Mouse (Mus musculus) embryonic facial prominence, embryonic 13.5 days (tissue): ENCODE measurements around the gene Fam214b. TPM values are rescaled to one million over a fixed set of nuclear protein-coding genes. Genes with fewer than 3 reads are reported as not detected.

ENCODE experiments used
- ATAC-seq: fragments of 200-750 bp; cut with Nextera tagmentation; 2 replicates; pipeline ENCODE4 v1.8.0; 2017; ENCODE audit warnings: low read depth; ENCODE audit not compliant: insufficient number of reproducible peaks, insufficient read depth, low FRiP score, low TSS enrichment
- H3K27ac ChIP-seq: fragments of 300-500 bp; sonication (generic); 2 replicates; pipeline ENCODE4 v1.5.1; 2015; ENCODE audit warnings: moderate library complexity, mild to moderate bottlenecking, inconsistent platforms
- H3K27me3 ChIP-seq: fragments of 300-500 bp; sonication (generic); 2 replicates; pipeline ENCODE4 v1.6.1; 2015; ENCODE audit warnings: mild to moderate bottlenecking, inconsistent platforms
- H3K36me3 ChIP-seq: fragments of 300-500 bp; sonication (generic); 2 replicates; pipeline ENCODE4 v1.6.1; 2015; ENCODE audit warnings: mild to moderate bottlenecking, inconsistent platforms
- H3K4me1 ChIP-seq: fragments of 300-500 bp; sonication (generic); 2 replicates; pipeline ENCODE4 v1.6.1; 2015; ENCODE audit warnings: inconsistent platforms
- H3K4me2 ChIP-seq: fragments of 300-500 bp; sonication (generic); 2 replicates; pipeline ENCODE4 v1.6.1; 2015; ENCODE audit warnings: moderate library complexity, mild to moderate bottlenecking, inconsistent platforms
- H3K4me3 ChIP-seq: fragments of 300-500 bp; sonication (generic); 2 replicates; pipeline ENCODE4 v1.5.1; 2015; ENCODE audit warnings: mild to moderate bottlenecking, inconsistent platforms
- H3K9ac ChIP-seq: fragments of 300-500 bp; sonication (generic); 2 replicates; pipeline ENCODE4 v1.6.1; 2015; ENCODE audit warnings: mild to moderate bottlenecking, inconsistent platforms
- H3K9me3 ChIP-seq: fragments of 300-500 bp; sonication (generic); 2 replicates; pipeline ENCODE4 v1.6.1; 2016; ENCODE audit warnings: inconsistent platforms
- WGBS: fragments of 180-500 bp; shearing (Covaris S2); methylation state at CpG from one replicate; pipeline ENCODE4 v1.1.7; 2015; ENCODE audit warnings: mixed read lengths; 5-methylcytosine and 5-hydroxymethylcytosine counted together
- polyA plus RNA-seq: library from polyadenylated mRNA; unstranded; fragments of >200 nt; fragmentation: Nextera tagmentation; extraction: Ambion mirVana; gene quantifications from 2 replicates; pipeline ENCODE4 v1.2.1, GENCODE M21; 2015

Fam214b gene
- 13.1 and 14.9 TPM in 2 replicates for polyA plus RNA-seq

GRCm38 (mm10) chr4:43045659-43046302 lies at the start of gene Fam214b:
Gene Fam214b, minus strand, starts transcription at chr4:43046220.
- Histone ChIP-seq H3K36me3 (no peaks in the 10 kb centered on the region), H3K9me3 (no peaks in the 10 kb centered on the region), H3K4me2 (peak within 1 kb of the TSS; percentile 82), H3K27ac (peak within 1 kb of the TSS; percentile 81), H3K9ac (peak within 1 kb of the TSS; percentile 70), H3K27me3 (no peaks in the 10 kb centered on the region), H3K4me3 (peak within 1 kb of the TSS; percentile 60), H3K4me1 (peaks cover 19% of the 10 kb centered on the region)
- ATAC-seq, result peak; percentile 94
- 0% methylated on average over 33 of the region's 33 CpGs for WGBS

- Histone ChIP-seq H3K4me1 (no peaks in the 10 kb centered on the region; the same call in 1 of the 2 replicates), H3K4me2 (no peak overlapping the region), H3K27me3 (no peaks in the 10 kb centered on the region), H3K9ac (no peak overlapping the region), H3K4me3 (no peak overlapping the region), H3K27ac (no peak overlapping the region), H3K36me3 (no peaks in the 10 kb centered on the region), H3K9me3 (no peaks in the 10 kb centered on the region)
- no peak for ATAC-seq
- WGBS, result 57% methylated on average over 4 of the region's 4 CpGs
Measured at GRCm38 (mm10) chr4:43091183-43091582, 45.2 kb upstream of the Fam214b start.

- H3K27ac ChIP-seq, result no peak overlapping the region
- no peak for ATAC-seq
Measured at GRCm38 (mm10) chr4:43089950-43090349, 43.9 kb upstream of the Fam214b start.

GRCm38 (mm10) chr4:43082458-43082857 lies 36.4 kb upstream of the Fam214b start:
- Histone ChIP-seq H3K27ac (no peak overlapping the region), H3K4me3 (no peak overlapping the region), H3K36me3 (no peaks in the 10 kb centered on the region), H3K4me2 (no peak overlapping the region), H3K27me3 (no peaks in the 10 kb centered on the region), H3K4me1 (peaks cover 2% of the 10 kb centered on the region; the same call in 1 of the 2 replicates), H3K9me3 (no peaks in the 10 kb centered on the region), H3K9ac (no peak overlapping the region)
- ATAC-seq, result no peak
- WGBS, result 66% methylated on average over 2 of the region's 2 CpGs

More at GRCm38 (mm10) chr4:43089950-43090349, 43.9 kb upstream of the Fam214b start:
- no peaks in the 10 kb centered on the region for H3K27me3 ChIP-seq
- H3K4me2 ChIP-seq, result no peak overlapping the region
- no peaks in the 10 kb centered on the region for H3K9me3 ChIP-seq
- H3K9ac ChIP-seq, result no peak overlapping the region
- 85% methylated on average over 2 of the region's 2 CpGs for whole genome bisulfite sequencing
- no peaks in the 10 kb centered on the region for H3K36me3 ChIP-seq
- no peak overlapping the region for H3K4me3 ChIP-seq
- no peaks in the 10 kb centered on the region; the same call in 1 of the 2 replicates for H3K4me1 ChIP-seq

- 0 out of 2 replicates have a peak, but pooled peaks cover 2% of the 10 kb centered on the region for H3K4me1 ChIP-seq
- no peak for ATAC-seq
- H3K9me3 ChIP-seq, result no peaks in the 10 kb centered on the region
- no peaks in the 10 kb centered on the region for H3K36me3 ChIP-seq
- no peak overlapping the region for H3K4me2 ChIP-seq
- H3K27me3 ChIP-seq, result no peaks in the 10 kb centered on the region
- no peak overlapping the region for H3K27ac ChIP-seq
- no peak overlapping the region for H3K4me3 ChIP-seq
- 51% methylated on average over 7 of the region's 7 CpGs for WGBS
- no peak overlapping the region for H3K9ac ChIP-seq
Measured at GRCm38 (mm10) chr4:43078071-43078718, 32.2 kb upstream of the Fam214b start.

GRCm38 (mm10) chr4:43074923-43075322 lies 28.9 kb upstream of the Fam214b start:
- Histone ChIP-seq H3K27me3 (no peaks in the 10 kb centered on the region), H3K36me3 (no peaks in the 10 kb centered on the region), H3K27ac (no peak overlapping the region), H3K4me2 (no peak overlapping the region), H3K9me3 (no peaks in the 10 kb centered on the region), H3K4me1 (0 out of 2 replicates have a peak, but pooled peaks cover 2% of the 10 kb centered on the region), H3K9ac (no peak overlapping the region), H3K4me3 (no peak overlapping the region)
- ATAC-seq, result no peak

GRCm38 (mm10) chr4:43065471-43065870 lies 19.5 kb upstream of the Fam214b start:
- 94% methylated on average over 4 of the region's 4 CpGs for WGBS

GRCm38 (mm10) chr4:43060286-43060685 lies 14.3 kb upstream of the Fam214b start:
- no peak overlapping the region for H3K4me2 ChIP-seq
- 38% methylated on average over 3 of the region's 3 CpGs for WGBS

More at GRCm38 (mm10) chr4:43065471-43065870, 19.5 kb upstream of the Fam214b start:
- no peak overlapping the region for H3K27ac ChIP-seq
- no peak overlapping the region for H3K4me3 ChIP-seq
- H3K4me1 ChIP-seq, result no peaks in the 10 kb centered on the region
- H3K27me3 ChIP-seq, result peaks cover 8% of the 10 kb centered on the region
- no peak overlapping the region for H3K9ac ChIP-seq
- no peaks in the 10 kb centered on the region for H3K36me3 ChIP-seq
- ATAC-seq, result no peak
- no peak overlapping the region for H3K4me2 ChIP-seq
- H3K9me3 ChIP-seq, result no peaks in the 10 kb centered on the region

GRCm38 (mm10) chr4:43059697-43060096 lies 13.7 kb upstream of the Fam214b start:
- 36% methylated on average over 3 of the region's 3 CpGs for WGBS
- no peak overlapping the region; the same call in 1 of the 2 replicates for H3K9ac ChIP-seq

More at GRCm38 (mm10) chr4:43060286-43060685, 14.3 kb upstream of the Fam214b start:
- Histone ChIP-seq H3K4me1 (peaks cover 5% of the 10 kb centered on the region; the same call in 1 of the 2 replicates), H3K36me3 (no peaks in the 10 kb centered on the region), H3K4me3 (no peak overlapping the region), H3K9me3 (no peaks in the 10 kb centered on the region), H3K27ac (no peak overlapping the region), H3K27me3 (peaks cover 31% of the 10 kb centered on the region), H3K9ac (no peak overlapping the region)
- ATAC-seq, result no peak

GRCm38 (mm10) chr4:43058753-43059654 lies 13.0 kb upstream of the Fam214b start, which contains the start of gene Unc13b:
Gene Unc13b, plus strand, starts transcription at chr4:43058953.
- Histone ChIP-seq H3K4me1 (peaks cover 5% of the 10 kb centered on the region; the same call in 1 of the 2 replicates), H3K27me3 (peaks cover 31% of the 10 kb centered on the region), H3K27ac (no peak within 1 kb of the TSS), H3K4me3 (peak within 1 kb of the TSS; percentile 68), H3K9me3 (no peaks in the 10 kb centered on the region), H3K4me2 (peak within 1 kb of the TSS; percentile 97), H3K36me3 (no peaks in the 10 kb centered on the region), H3K9ac (peak within 1 kb of the TSS; percentile 69)
- WGBS, result under 1% methylated on average over 89 of the region's 90 CpGs
- ATAC-seq, result peak; percentile 94

More at GRCm38 (mm10) chr4:43059697-43060096, 13.7 kb upstream of the Fam214b start:
- peaks cover 31% of the 10 kb centered on the region for H3K27me3 ChIP-seq
- no peak for ATAC-seq
- H3K36me3 ChIP-seq, result no peaks in the 10 kb centered on the region
- no peak overlapping the region for H3K27ac ChIP-seq
- peaks cover 5% of the 10 kb centered on the region; the same call in 1 of the 2 replicates for H3K4me1 ChIP-seq
- H3K9me3 ChIP-seq, result no peaks in the 10 kb centered on the region
- H3K4me2 ChIP-seq, result peak overlapping the region; percentile 97
- H3K4me3 ChIP-seq, result peak overlapping the region; percentile 68

- H3K27me3 ChIP-seq, result peaks cover 31% of the 10 kb centered on the region
- H3K9ac ChIP-seq, result no peak overlapping the region
- H3K4me2 ChIP-seq, result peak overlapping the region; percentile 97
- H3K9me3 ChIP-seq, result no peaks in the 10 kb centered on the region
- no peak overlapping the region for H3K27ac ChIP-seq
- H3K4me1 ChIP-seq, result peaks cover 5% of the 10 kb centered on the region; the same call in 1 of the 2 replicates
- peak overlapping the region; percentile 68 for H3K4me3 ChIP-seq
- ATAC-seq, result no peak
- H3K36me3 ChIP-seq, result no peaks in the 10 kb centered on the region
- 16% methylated on average over 8 of the region's 8 CpGs for WGBS
Measured at GRCm38 (mm10) chr4:43058392-43058752, 12.4 kb upstream of the Fam214b start.
